Mouse (Mus musculus) urinary bladder, postnatal 36 days (tissue): ENCODE results near the gene Gm3476.
A peak's percentile ranks its signal among the peaks of the same experiment; 100 is the strongest.
"Not testable (repeated sequence)": the region's sequence is repeated elsewhere in the genome, so short reads cannot be mapped to it uniquely, and the experiment has no call there.

ENCODE experiments used
- DNase-seq, 2 experiments: peaks; one replicate each; pipeline ENCODE4 v3.0.0; 2022; ENCODE audit warnings: low spot score in 2 of 2, mixed read lengths in 1 of 2

Gm3476 gene

GRCm38 (mm10) chr14:6125707-6126106 lies at the start of gene Gm3476:
Gm3476 (minus strand) TSS chr14:6125807.
- DNase-seq: not testable (repeated sequence)

DNA sequence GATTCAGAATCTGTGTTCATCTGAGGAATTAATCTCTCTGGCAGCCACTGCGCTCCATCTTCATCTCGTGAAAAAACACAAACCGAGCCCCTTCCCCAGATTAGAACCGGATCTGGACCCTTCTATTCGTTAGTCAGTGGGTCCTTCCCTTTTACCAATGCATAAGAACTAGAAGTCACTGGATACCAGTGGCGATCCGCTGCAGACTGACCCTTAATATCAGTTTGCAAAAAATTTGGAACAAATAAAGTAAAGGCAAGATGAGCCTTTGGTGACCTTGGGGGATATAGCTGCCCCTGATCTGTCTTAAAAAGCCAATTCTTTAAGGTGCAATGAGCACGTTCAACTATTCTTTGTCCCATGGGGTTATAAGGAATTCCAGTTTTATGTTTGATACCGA lies 37.9 kb upstream of the Gm3476 start:
- not testable (repeated sequence) for DNase-seq

DNA sequence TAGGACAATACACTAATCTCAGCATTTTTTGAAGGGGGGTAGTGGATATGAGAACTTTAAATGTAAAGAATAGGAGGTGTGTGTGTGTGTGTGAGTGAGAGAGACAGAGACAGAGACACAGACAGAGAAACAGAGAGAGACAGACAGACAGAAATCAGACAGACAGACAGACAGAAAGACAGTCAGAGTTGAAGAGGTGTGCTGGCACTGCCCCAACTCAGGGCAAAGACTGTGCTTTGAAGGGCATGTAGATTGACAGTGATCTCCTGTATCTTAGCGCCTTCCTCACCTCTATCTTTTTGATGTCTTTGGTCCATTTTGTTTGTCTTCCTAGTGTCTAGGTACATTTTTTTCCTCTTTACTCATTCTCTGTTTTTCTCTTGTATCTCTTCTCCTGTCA lies 35.5 kb upstream of the Gm3476 start:
- DNase-seq: not testable (repeated sequence)

DNA sequence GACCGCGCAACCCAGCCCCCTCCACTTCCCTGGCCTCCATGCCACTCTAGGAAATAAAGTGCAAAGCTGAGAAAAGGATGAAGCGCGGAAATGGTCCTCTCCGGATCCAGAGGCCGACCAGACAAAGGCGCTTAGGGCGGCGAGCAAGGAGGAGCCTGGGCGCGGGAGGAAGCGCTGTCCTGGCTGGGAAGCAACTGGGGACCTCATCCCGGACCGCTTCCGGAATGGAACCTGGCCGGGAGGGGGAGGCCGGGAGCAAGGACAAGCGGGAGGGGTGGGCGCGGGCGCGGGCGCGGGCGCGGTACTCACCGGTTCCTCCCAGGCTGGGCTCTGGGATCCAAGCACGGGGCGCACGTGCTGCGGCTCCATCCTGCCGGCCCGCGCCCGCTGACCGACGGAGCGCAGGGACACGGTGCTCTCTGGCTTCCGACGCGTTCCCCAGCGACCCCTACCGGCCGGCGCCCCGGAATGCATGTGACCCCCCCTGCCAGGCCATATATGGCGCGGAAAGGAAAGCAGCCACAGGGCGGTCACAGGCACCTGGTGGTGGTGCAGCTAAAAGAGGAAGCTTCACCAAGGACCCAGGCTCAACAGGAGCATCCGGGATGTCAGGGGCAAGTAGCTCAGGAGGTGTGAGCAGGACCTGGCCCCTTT lies 17.2 kb downstream of the Gm3476 start, which contains the start of gene Gm3468:
TSS of gene Gm3468 (minus strand) at position 394 of the 654 bp plus-strand sequence.
- DNase-seq: peak; percentile 53 to 68

GRCm38 (mm10) chr14:6107500-6107899 lies 18.1 kb downstream of the Gm3476 start:
- not testable (repeated sequence) for DNase-seq

- not testable (repeated sequence) for DNase-seq
Observed at GRCm38 (mm10) chr14:6093842-6094241, 31.8 kb downstream of the Gm3476 start, which contains the start of gene Gm8206. Gm8206 (minus strand) TSS chr14:6093942.

DNA sequence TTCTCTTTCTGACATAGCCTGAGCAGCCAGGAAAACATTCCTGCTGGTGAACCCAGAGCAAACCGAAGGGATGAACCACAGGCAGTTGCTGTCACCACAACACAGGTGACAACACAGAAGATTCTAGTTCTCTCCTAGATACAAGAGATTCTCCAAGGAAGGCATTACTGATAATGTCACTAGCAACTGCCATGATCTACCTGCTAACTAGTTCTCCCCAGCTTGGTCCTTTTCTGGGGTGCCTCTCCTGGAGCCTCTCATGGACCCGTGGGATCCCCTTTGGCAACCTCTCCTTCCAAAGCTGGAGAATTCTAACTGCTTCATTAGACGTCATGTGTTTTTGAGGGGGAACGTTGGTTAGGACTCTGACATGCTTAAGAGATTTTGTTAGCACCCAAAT lies 67.4 kb downstream of the Gm3476 start, which contains the start of gene Gm6337:
TSS of gene Gm6337 (minus strand) at position 101 of the 400 bp plus-strand sequence.
- DNase-seq: not testable (repeated sequence)
